Mouse (Mus musculus) hindbrain, embryonic 13.5 days (tissue): ENCODE data around the gene Dusp10. TPM values are rescaled to one million over a fixed set of nuclear protein-coding genes. Genes with fewer than 3 reads are reported as not detected.

Experiments used
- ATAC-seq: fragments of 200-750 bp; cut with Nextera tagmentation; 2 replicates; pipeline ENCODE4 v1.8.0; 2017; ENCODE audit warnings: moderate TSS enrichment; ENCODE audit not compliant: low FRiP score
- H3K27ac ChIP-seq: fragments of 300-500 bp; sonication (generic); 2 replicates; pipeline ENCODE4 v1.5.1; 2015; ENCODE audit warnings: inconsistent platforms, mild to moderate bottlenecking, moderate library complexity
- H3K27me3 ChIP-seq: fragments of 300-500 bp; sonication (generic); 2 replicates; pipeline ENCODE4 v1.6.1; 2015; ENCODE audit warnings: mild to moderate bottlenecking, inconsistent platforms
- H3K36me3 ChIP-seq: fragments of 300-500 bp; sonication (generic); 2 replicates; pipeline ENCODE4 v1.6.1; 2015; ENCODE audit warnings: mild to moderate bottlenecking, inconsistent platforms
- H3K4me1 ChIP-seq: fragments of 300-500 bp; sonication (generic); replicated peaks from 2 replicates; pipeline ENCODE4 v1.6.1; 2015; ENCODE audit warnings: inconsistent platforms
- H3K4me2 ChIP-seq: fragments of 300-500 bp; sonication (generic); 2 replicates; pipeline ENCODE4 v1.6.1; 2015; ENCODE audit warnings: inconsistent platforms, mild to moderate bottlenecking, moderate library complexity
- H3K4me3 ChIP-seq: fragments of 300-500 bp; sonication (generic); 2 replicates; pipeline ENCODE4 v1.5.1; 2015; ENCODE audit warnings: mild to moderate bottlenecking, inconsistent platforms
- H3K9ac ChIP-seq: fragments of 300-500 bp; sonication (generic); 2 replicates; pipeline ENCODE4 v1.6.1; 2015; ENCODE audit warnings: mild to moderate bottlenecking, inconsistent platforms
- H3K9me3 ChIP-seq: fragments of 300-500 bp; sonication (generic); 2 replicates; pipeline ENCODE4 v1.6.1; 2016; ENCODE audit warnings: inconsistent platforms
- WGBS: fragments of 180-500 bp; shearing (Covaris S2); methylation state at CpG from one replicate; pipeline ENCODE4 v1.1.7; 2015; 5-methylcytosine and 5-hydroxymethylcytosine counted together
- polyA plus RNA-seq: library from polyadenylated mRNA; unstranded; fragments of >200 nt; fragmentation: Nextera tagmentation; extraction: Ambion mirVana; gene quantifications from 2 replicates; pipeline ENCODE4 v1.2.1, GENCODE M21; 2015

Gene Dusp10
- polyA plus RNA-seq, 1 experiment from 2014 or later = 4.7 TPM

GRCm38 (mm10) chr1:184014091-184014490 lies 989 bp downstream of the Dusp10 start:
- no peak overlapping the region for H3K4me3 ChIP-seq
- ATAC-seq = no peak
- no peak overlapping the region for H3K27ac ChIP-seq
- no peaks in the 10 kb centered on the region for H3K36me3 ChIP-seq
- no peaks in the 10 kb centered on the region for H3K9me3 ChIP-seq
- H3K4me1 ChIP-seq = no peaks in the 10 kb centered on the region; the same call in 1 of the 2 replicates
- 90% methylated on average over 3 of the region's 3 CpGs for WGBS
- no peak overlapping the region for H3K9ac ChIP-seq
- H3K27me3 ChIP-seq = no peaks in the 10 kb centered on the region
- no peak overlapping the region for H3K4me2 ChIP-seq

DNA sequence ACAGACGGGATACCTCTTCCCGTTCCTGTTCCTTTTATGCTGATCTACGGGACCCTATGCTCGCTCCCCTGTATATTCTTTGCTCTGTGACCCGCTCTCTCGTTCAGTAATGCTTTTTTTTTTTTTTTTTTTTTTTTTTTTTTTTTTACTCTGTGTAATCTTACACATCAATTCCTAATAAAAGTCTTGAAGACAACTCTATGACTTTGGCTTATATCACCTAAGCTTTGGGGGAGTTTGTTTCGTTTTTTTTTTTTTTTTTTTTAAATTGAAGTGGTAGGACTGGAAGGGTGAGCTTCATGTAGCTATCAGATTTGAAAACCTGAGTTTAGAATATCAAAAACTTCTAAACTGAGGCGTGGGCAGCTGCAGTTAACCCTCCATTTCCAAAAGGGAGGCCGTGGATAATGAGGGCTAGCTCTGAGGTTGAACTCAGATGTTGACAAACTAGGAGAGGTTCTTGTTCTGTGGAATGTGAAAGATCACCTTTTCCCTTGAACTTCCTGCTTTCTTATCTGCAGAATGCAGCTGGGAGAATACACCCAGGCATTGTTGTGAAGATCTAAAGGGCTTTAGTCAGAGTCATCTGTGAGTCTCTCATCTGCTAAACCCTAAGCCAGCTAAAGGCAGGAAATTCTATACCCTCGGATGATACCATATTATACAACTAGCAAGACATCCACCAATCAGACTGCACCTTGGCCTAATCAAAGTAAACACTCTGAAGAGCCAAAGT lies 3.1 kb downstream of the Dusp10 start:
- Histone ChIP-seq H3K4me1 (peaks cover 3% of the 10 kb centered on the region; the same call in 1 of the 2 replicates), H3K36me3 (no peaks in the 10 kb centered on the region), H3K27ac (no peak overlapping the region), H3K4me2 (no peak overlapping the region), H3K4me3 (no peak overlapping the region), H3K9me3 (no peaks in the 10 kb centered on the region), H3K27me3 (no peaks in the 10 kb centered on the region), H3K9ac (no peak overlapping the region)
- ATAC-seq = no peak
- 84% methylated on average over 10 of the region's 10 CpGs for WGBS

DNA sequence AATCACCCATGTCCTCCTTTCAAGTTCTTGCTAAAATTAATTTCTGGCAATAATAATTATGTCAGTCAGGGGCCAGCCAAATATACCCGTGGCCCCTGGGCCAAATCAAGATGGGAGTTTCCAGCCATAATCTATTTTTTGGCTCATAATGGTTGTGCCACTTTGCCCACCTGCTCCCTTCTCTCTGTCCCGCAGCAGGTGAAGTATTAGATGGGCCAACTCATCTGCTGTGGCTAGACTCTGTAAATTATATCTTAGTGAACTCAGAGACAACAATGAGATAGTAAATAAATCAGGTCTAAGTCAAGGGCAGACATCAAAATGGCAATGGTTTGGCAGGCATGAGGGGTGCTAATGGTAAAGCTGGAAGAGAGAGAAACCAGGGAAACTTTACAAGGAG lies 4.5 kb downstream of the Dusp10 start:
- WGBS = 90% methylated on average over 2 of the region's 2 CpGs
- H3K27ac ChIP-seq = no peak overlapping the region
- no peak for ATAC-seq

DNA sequence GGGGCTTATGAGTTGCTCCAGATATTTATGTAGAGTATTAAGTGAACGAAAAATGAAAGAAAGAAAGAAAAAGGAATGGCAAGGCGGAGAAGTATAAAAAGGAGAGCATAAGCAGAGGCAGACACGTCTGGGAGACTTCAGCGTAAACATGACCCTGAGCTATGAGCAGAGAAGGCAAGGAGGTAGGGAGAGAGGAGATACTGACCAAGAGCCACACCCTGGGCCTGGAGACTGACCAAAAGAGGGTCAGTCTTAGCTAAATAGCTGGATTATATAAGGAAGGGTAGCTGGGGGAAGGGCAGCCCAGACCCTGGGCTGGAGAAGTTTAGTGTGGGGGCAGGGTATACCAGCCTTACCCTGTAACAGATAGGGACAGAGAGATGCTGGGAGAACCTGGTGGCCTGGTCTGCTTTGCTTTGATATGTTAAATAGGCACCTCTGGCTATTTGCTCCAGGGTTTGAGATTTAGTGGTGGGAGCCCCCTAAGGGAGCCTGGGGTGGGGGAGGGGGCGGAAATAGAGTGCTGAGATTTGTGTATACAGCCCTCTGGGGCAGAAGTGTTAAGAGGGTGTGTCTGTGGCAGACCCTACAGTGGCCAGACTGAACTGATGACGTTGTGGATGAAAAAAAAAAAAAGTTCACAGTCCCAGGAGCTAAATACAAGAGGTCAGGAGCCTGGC lies 6.1 kb downstream of the Dusp10 start:
- no peak overlapping the region for H3K9ac ChIP-seq
- H3K27ac ChIP-seq = no peak overlapping the region
- H3K27me3 ChIP-seq = no peaks in the 10 kb centered on the region
- H3K4me3 ChIP-seq = no peak overlapping the region
- H3K36me3 ChIP-seq = no peaks in the 10 kb centered on the region
- peaks cover 3% of the 10 kb centered on the region; the same call in 1 of the 2 replicates for H3K4me1 ChIP-seq
- 53% methylated on average over 6 of the region's 6 CpGs for WGBS
- no peak overlapping the region for H3K4me2 ChIP-seq
- ATAC-seq = no peak
- no peaks in the 10 kb centered on the region for H3K9me3 ChIP-seq

More for the DNA sequence above, 4.5 kb downstream of the Dusp10 start:
- no peak overlapping the region for H3K4me3 ChIP-seq
- H3K9ac ChIP-seq = no peak overlapping the region
- no peak overlapping the region for H3K4me2 ChIP-seq
- H3K36me3 ChIP-seq = no peaks in the 10 kb centered on the region
- H3K9me3 ChIP-seq = no peaks in the 10 kb centered on the region
- H3K4me1 ChIP-seq = peaks cover 3% of the 10 kb centered on the region; the same call in 1 of the 2 replicates
- H3K27me3 ChIP-seq = no peaks in the 10 kb centered on the region

GRCm38 (mm10) chr1:184019722-184020107 lies 6.6 kb downstream of the Dusp10 start:
- 43% methylated on average over 6 of the region's 6 CpGs for WGBS
- H3K4me3 ChIP-seq = no peak overlapping the region

GRCm38 (mm10) chr1:184023971-184024370 lies 10.9 kb downstream of the Dusp10 start:
- Histone ChIP-seq H3K9ac (no peak overlapping the region), H3K9me3 (no peaks in the 10 kb centered on the region), H3K4me2 (no peak overlapping the region), H3K4me3 (no peak overlapping the region), H3K36me3 (no peaks in the 10 kb centered on the region), H3K4me1 (peaks cover 3% of the 10 kb centered on the region; the same call in 1 of the 2 replicates), H3K27me3 (no peaks in the 10 kb centered on the region), H3K27ac (no peak overlapping the region)
- whole genome bisulfite sequencing = 52% methylated on average over 2 of the region's 2 CpGs
- no peak for ATAC-seq

More at GRCm38 (mm10) chr1:184019722-184020107, 6.6 kb downstream of the Dusp10 start:
- Histone ChIP-seq H3K9ac (no peak overlapping the region), H3K4me1 (peaks cover 3% of the 10 kb centered on the region; the same call in 1 of the 2 replicates), H3K9me3 (no peaks in the 10 kb centered on the region), H3K36me3 (no peaks in the 10 kb centered on the region), H3K27ac (no peak overlapping the region), H3K4me2 (no peak overlapping the region), H3K27me3 (no peaks in the 10 kb centered on the region)
- no peak for ATAC-seq

- Histone ChIP-seq H3K4me3 (no peak overlapping the region), H3K9ac (no peak overlapping the region), H3K4me1 (0 out of 2 replicates have a peak, but pooled peaks cover 3% of the 10 kb centered on the region), H3K27me3 (no peaks in the 10 kb centered on the region), H3K27ac (no peak overlapping the region), H3K4me2 (no peak overlapping the region), H3K36me3 (no peaks in the 10 kb centered on the region), H3K9me3 (no peaks in the 10 kb centered on the region)
- 100% methylated on average over 2 of the region's 2 CpGs for WGBS
- ATAC-seq = no peak
Measured at GRCm38 (mm10) chr1:184024631-184025030, 11.5 kb downstream of the Dusp10 start.

GRCm38 (mm10) chr1:184025079-184025478 lies 12.0 kb downstream of the Dusp10 start:
- no peak overlapping the region for H3K9ac ChIP-seq
- 96% methylated on average over 5 of the region's 5 CpGs for WGBS
- no peaks in the 10 kb centered on the region for H3K27me3 ChIP-seq
- no peak overlapping the region for H3K27ac ChIP-seq
- no peaks in the 10 kb centered on the region for H3K4me1 ChIP-seq
- H3K9me3 ChIP-seq = no peaks in the 10 kb centered on the region
- no peaks in the 10 kb centered on the region for H3K36me3 ChIP-seq
- no peak for ATAC-seq
- H3K4me2 ChIP-seq = no peak overlapping the region
- H3K4me3 ChIP-seq = no peak overlapping the region

GRCm38 (mm10) chr1:184027039-184027438 lies 13.9 kb downstream of the Dusp10 start:
- ATAC-seq = no peak

DNA sequence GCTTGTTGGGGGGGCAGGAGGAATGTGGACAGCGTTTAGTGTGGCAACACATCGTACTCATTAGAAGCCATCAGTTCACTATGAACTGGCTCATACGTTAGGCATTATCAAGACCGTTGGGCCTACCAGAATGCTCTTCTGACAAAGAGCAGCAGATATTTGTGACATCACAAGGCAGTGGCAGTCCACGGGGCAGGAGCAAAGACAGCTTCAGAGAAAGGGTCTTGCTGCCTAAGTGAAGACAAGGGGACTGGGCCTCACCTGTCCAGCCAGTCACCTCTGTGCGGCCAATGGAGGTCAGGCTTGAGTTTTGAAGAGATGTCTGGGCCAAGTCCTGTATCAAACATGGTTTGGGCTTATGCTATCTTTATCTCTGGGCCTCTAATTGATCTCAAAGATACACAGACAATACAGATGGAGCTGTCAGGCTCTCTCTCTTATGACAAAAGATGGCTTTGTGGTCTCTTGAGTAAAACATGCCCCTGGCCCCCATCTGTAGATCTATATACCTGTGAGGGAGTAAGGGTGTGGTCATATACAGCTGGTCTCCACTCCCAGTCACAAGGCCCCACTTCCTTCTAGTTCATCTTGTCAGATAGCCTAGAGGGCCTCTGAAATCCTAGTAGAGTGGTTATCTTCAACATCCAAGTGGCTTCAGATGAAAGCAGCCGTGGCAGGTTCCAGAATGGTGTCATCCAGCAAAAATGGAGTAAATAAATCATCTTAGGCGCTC lies 17.1 kb downstream of the Dusp10 start:
- Histone ChIP-seq H3K4me3 (no peak overlapping the region), H3K9me3 (no peaks in the 10 kb centered on the region), H3K27ac (no peak overlapping the region), H3K4me2 (no peak overlapping the region), H3K9ac (no peak overlapping the region), H3K27me3 (no peaks in the 10 kb centered on the region), H3K4me1 (peaks cover 12% of the 10 kb centered on the region), H3K36me3 (no peaks in the 10 kb centered on the region)
- 91% methylated on average over 8 of the region's 8 CpGs for WGBS
- no peak for ATAC-seq

More at GRCm38 (mm10) chr1:184027039-184027438, 13.9 kb downstream of the Dusp10 start:
- Histone ChIP-seq H3K4me1 (no peaks in the 10 kb centered on the region), H3K4me3 (no peak overlapping the region), H3K27ac (no peak overlapping the region), H3K27me3 (no peaks in the 10 kb centered on the region), H3K9me3 (no peaks in the 10 kb centered on the region), H3K9ac (no peak overlapping the region), H3K36me3 (no peaks in the 10 kb centered on the region), H3K4me2 (no peak overlapping the region)
- 93% methylated on average over 3 of the region's 3 CpGs for WGBS

GRCm38 (mm10) chr1:184032682-184033389 lies 19.7 kb downstream of the Dusp10 start:
- peak overlapping the region; percentile 95 for H3K27ac ChIP-seq
- H3K4me2 ChIP-seq = peak overlapping the region; percentile 86
- no peaks in the 10 kb centered on the region for H3K36me3 ChIP-seq
- H3K9me3 ChIP-seq = no peaks in the 10 kb centered on the region
- 22% methylated on average over 19 of the region's 19 CpGs for WGBS
- ATAC-seq = no peak
- peaks cover 31% of the 10 kb centered on the region for H3K4me1 ChIP-seq
- no peaks in the 10 kb centered on the region for H3K27me3 ChIP-seq
- peak overlapping the region; percentile 88 for H3K9ac ChIP-seq
- H3K4me3 ChIP-seq = peak overlapping the region; percentile 71
